Mouse (Mus musculus) bone marrow, adult 2 months (tissue): ENCODE results near the gene Chchd6. TPM values are rescaled to one million over a fixed set of nuclear protein-coding genes. Genes with fewer than 3 reads are reported as not detected.

Experiments
- H3K27ac ChIP-seq: fragments of 200-500 bp; 2 replicates; pipeline ENCODE4 v1.5.1; 2012; ENCODE audit warnings: low read depth, mild to moderate bottlenecking, control low read depth, inconsistent platforms, low read length; ENCODE audit not compliant: control insufficient read depth, poor library complexity, insufficient read depth
- H3K4me1 ChIP-seq: fragments of 200-500 bp; 2 replicates; pipeline ENCODE4 v1.6.1; 2011; ENCODE audit warnings: low read length; ENCODE audit not compliant: control insufficient read depth, insufficient read depth
- H3K4me3 ChIP-seq: fragments of 200-500 bp; replicated peaks from 2 replicates; pipeline ENCODE3; 2011; ENCODE audit warnings: mild to moderate bottlenecking, low read depth, low read length, control low read depth; ENCODE audit not compliant: control insufficient read depth
- CTCF ChIP-seq: fragments of 200-500 bp; IDR thresholded peaks from 2 replicates; pipeline ENCODE4 v1.5.1; 2011; ENCODE audit warnings: low read length, control low read depth; ENCODE audit not compliant: control insufficient read depth, insufficient read depth
- POLR2A ChIP-seq: fragments of 200-500 bp; IDR thresholded peaks from 2 replicates; pipeline ENCODE4 v1.6.1; 2011; ENCODE audit warnings: low read depth, mild to moderate bottlenecking, control low read depth, low read length, borderline replicate concordance; ENCODE audit not compliant: control insufficient read depth
- WGBS: fragments of 180-500 bp; shearing (Covaris S2); methylation state at CpG from one replicate; pipeline ENCODE4 v1.1.7; 2018; 5-methylcytosine and 5-hydroxymethylcytosine counted together
- polyA plus RNA-seq: library from polyadenylated mRNA; stranded (reverse); fragments of >200 nt; gene quantifications from 2 replicates; pipeline ENCODE4 v1.2.4, GENCODE M21; 2011; ENCODE audit warnings: low replicate concordance; ENCODE audit not compliant: missing spikeins, insufficient read depth, insufficient read length

Chchd6 gene
- 7.3 and 7.8 TPM in 2 replicates for polyA plus RNA-seq

GRCm38 (mm10) chr6:89595018-89595776 is at the start of gene Chchd6:
Chchd6 (minus strand) TSS chr6:89595652.
- H3K4me1 ChIP-seq, result no peaks in the 10 kb centered on the region; the same call in 1 of the 2 replicates
- peak within 1 kb of the TSS; percentile 84 for H3K4me3 ChIP-seq
- WGBS, result under 1% methylated on average over 56 of the region's 56 CpGs
- peak within 1 kb of the TSS; percentile 36; the same call in 1 of the 2 replicates for H3K27ac ChIP-seq
- TF ChIP-seq POLR2A (peak; percentile 15; the same call in 1 of the 2 replicates), CTCF (no peak)

GRCm38 (mm10) chr6:89644271-89645075 is 49.0 kb upstream of the Chchd6 start:
- peak overlapping the region; percentile 76; the same call in 1 of the 2 replicates for H3K27ac ChIP-seq
- H3K4me1 ChIP-seq, result no peaks in the 10 kb centered on the region; the same call in 1 of the 2 replicates
- under 1% methylated on average over 41 of the region's 41 CpGs for WGBS
- TF ChIP-seq CTCF, result no peak
- TF ChIP-seq POLR2A, result no peak
- peak overlapping the region; percentile 67 for H3K4me3 ChIP-seq

DNA sequence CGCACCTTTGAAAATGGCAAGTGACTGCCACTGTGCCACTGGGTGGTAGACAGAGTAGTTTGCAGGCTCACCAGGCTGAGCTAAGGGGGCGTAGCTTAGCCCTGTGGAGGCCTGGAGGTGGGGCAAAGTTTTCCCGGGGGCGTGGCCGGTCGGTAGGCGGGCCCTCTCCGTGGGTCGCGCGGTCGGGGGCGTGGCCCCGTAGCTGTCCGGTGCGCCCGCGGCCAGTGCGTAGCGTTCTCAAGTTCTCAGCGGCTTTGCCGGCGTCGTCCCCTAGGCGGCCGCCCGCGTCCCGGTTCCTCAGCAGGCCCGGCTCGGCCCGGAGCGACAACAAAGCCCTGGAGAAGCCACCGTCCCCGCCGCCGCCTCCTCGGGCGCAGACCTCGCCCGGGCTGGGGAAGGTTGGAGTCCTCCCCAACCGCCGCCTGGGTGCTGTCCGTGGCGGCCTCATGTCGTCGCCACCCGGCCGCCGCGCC is 48.4 kb upstream of the Chchd6 start, which contains the start of gene Txnrd3:
TSS of gene Txnrd3 (plus strand) at position 191 of the 473 bp plus-strand sequence.
- no peaks in the 10 kb centered on the region; the same call in 1 of the 2 replicates for H3K4me1 ChIP-seq
- TF ChIP-seq CTCF, result no peak
- no peak; the same call in 1 of the 2 replicates for TF ChIP-seq POLR2A
- WGBS, result under 1% methylated on average over 51 of the region's 51 CpGs
- H3K27ac ChIP-seq, result peak within 1 kb of the TSS; percentile 76; the same call in 1 of the 2 replicates
- H3K4me3 ChIP-seq, result peak within 1 kb of the TSS; percentile 67

DNA sequence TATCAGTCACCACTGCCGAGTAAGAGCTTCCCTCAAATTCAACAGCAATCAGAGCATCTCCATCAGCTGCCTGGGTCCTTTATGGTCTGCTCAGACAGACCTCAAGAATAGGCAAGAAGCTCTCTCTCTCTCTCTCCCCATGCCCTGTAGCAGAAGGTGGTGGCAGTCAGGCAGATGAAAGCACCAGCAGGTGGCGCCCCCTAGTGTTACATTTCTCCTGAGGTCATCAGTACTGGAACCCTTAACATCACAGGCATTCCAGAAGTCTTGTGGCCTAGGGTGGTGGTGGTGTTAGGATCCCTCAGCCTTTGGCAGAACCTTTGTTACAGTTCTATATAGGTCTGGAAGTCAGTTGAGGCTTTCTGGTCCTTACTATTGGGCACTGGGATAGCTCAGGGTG is 43.6 kb upstream of the Chchd6 start:
- WGBS, result 39% methylated on average over 2 of the region's 2 CpGs

DNA sequence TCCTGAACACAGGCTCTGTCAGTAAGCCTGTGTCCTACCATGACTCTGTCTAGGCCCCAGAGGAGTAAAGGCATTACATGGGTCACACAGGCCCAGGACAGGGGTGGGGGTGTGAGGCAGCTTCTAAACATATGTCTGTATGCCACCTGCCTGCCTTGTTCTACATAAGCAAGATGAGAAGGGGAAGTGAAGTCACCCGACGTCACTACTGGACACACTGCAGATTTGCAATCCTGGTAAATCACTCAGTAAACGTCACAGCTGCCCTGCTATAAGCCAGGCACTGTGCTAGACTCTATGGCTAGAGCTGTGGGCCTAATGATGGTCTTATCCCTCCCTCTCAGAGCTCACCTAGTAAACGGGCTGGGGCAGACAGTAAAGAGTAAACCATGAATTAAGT is 42.5 kb upstream of the Chchd6 start:
- Histone ChIP-seq H3K27ac (no peak overlapping the region), H3K4me3 (no peak overlapping the region), H3K4me1 (no peaks in the 10 kb centered on the region)
- WGBS, result 47% methylated on average over 4 of the region's 4 CpGs
- no peak for TF ChIP-seq CTCF
- TF ChIP-seq POLR2A, result no peak

More for the DNA sequence above, 43.6 kb upstream of the Chchd6 start:
- no peak overlapping the region for H3K4me3 ChIP-seq
- H3K4me1 ChIP-seq, result no peaks in the 10 kb centered on the region; the same call in 1 of the 2 replicates
- H3K27ac ChIP-seq, result no peak overlapping the region
- TF ChIP-seq CTCF (peak; percentile 65), POLR2A (no peak)

- TF ChIP-seq POLR2A, result no peak
- no peak for TF ChIP-seq CTCF
- Histone ChIP-seq H3K4me3 (no peak overlapping the region), H3K27ac (no peak overlapping the region), H3K4me1 (no peaks in the 10 kb centered on the region)
- 56% methylated on average over 8 of the region's 8 CpGs for WGBS
Observed at GRCm38 (mm10) chr6:89634400-89634799, 38.9 kb upstream of the Chchd6 start.

- Histone ChIP-seq H3K27ac (no peak overlapping the region), H3K4me1 (no peaks in the 10 kb centered on the region), H3K4me3 (no peak overlapping the region)
- TF ChIP-seq POLR2A (no peak), CTCF (no peak)
- whole genome bisulfite sequencing, result 67% methylated on average over 7 of the region's 7 CpGs
Observed at GRCm38 (mm10) chr6:89633115-89633514, 37.7 kb upstream of the Chchd6 start.

DNA sequence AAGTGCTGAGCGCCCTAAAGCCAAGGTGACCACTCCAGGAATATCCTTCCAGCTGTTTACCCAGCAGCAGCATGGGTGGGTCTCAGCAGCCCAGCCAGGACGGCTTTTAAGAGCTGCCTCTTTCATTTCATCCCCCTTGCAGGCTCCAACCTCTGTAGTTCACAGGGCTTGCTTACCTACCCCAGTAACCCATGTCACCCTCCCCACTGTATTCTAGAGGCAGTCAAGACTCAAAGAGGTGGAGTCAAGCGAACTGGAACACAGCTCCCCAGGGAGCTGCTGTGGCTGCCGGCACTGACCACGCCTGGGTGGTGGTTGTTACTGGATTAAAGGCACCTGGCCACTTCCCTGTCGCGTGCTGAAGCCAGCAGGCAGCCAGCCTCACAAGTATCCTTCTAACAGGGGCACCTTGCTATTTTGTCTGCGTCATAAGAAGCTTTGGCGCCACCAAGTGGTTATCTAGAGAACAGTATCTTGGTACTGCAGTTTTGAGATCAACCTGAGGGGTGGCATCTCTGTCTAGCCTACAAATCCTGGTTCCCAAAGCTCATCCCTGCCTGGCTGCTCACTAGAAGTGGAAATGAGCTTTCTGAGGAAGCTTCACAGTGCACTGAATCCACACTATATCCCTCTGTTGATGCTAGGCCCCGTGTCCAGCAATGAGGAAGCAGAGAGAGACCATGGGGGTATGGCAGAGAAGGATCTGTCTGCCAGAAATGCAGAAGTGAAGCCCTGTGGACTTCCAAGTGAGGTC is 36.5 kb upstream of the Chchd6 start:
- Histone ChIP-seq H3K4me3 (no peak overlapping the region), H3K4me1 (no peaks in the 10 kb centered on the region), H3K27ac (no peak overlapping the region)
- TF ChIP-seq POLR2A (no peak), CTCF (peak; percentile 42; the same call in 1 of the 2 replicates)
- whole genome bisulfite sequencing, result 13% methylated on average over 10 of the region's 10 CpGs
